Mouse (Mus musculus) intestine, embryonic 14.5 days (tissue): ENCODE results near the gene Mrps18c. TPM values are rescaled to one million over a fixed set of nuclear protein-coding genes. Genes with fewer than 3 reads are reported as not detected.

Source experiments
- ATAC-seq: fragments of 200-750 bp; cut with Nextera tagmentation; replicated peaks from 2 replicates; pipeline ENCODE4 v1.8.0; 2017; ENCODE audit warnings: low read depth, moderate number of reproducible peaks, moderate TSS enrichment, moderate library complexity; ENCODE audit not compliant: low FRiP score, low TSS enrichment
- DNase-seq: peaks from one replicate; pipeline ENCODE4 v3.0.0-alpha.2; 2018; ENCODE audit warnings: low spot score
- H3K27ac ChIP-seq: fragments of 300-500 bp; sonication (generic); 2 replicates; pipeline ENCODE4 v1.5.1; 2014; ENCODE audit warnings: low read depth, mild to moderate bottlenecking, control low read depth
- H3K27me3 ChIP-seq: fragments of 300-500 bp; sonication (generic); replicated peaks from 2 replicates; pipeline ENCODE4 v1.6.1; 2014; ENCODE audit warnings: low read length, control low read depth; ENCODE audit not compliant: control insufficient read depth, insufficient read depth
- H3K36me3 ChIP-seq: fragments of 300-500 bp; sonication (generic); 2 replicates; pipeline ENCODE4 v1.6.1; 2014; ENCODE audit warnings: low read length, control low read depth; ENCODE audit not compliant: control insufficient read depth, insufficient read depth
- H3K4me1 ChIP-seq: fragments of 300-500 bp; sonication (generic); replicated peaks from 2 replicates; pipeline ENCODE4 v1.6.1; 2014; ENCODE audit warnings: low read length, control low read depth, mixed read lengths; ENCODE audit not compliant: control insufficient read depth, insufficient read depth
- H3K4me2 ChIP-seq: fragments of 300-500 bp; sonication (generic); 2 replicates; pipeline ENCODE4 v1.6.1; 2014; ENCODE audit warnings: low read length
- H3K4me3 ChIP-seq: fragments of 300-500 bp; sonication (generic); 2 replicates; pipeline ENCODE4 v1.5.1; 2014; ENCODE audit warnings: low read depth, low read length, control low read depth, mixed read lengths
- H3K9ac ChIP-seq: fragments of 300-500 bp; sonication (generic); 2 replicates; pipeline ENCODE4 v1.6.1; 2014; ENCODE audit warnings: mild to moderate bottlenecking, low read length
- H3K9me3 ChIP-seq: fragments of 300-500 bp; sonication (generic); 2 replicates; pipeline ENCODE4 v1.6.1; 2016; ENCODE audit warnings: low read length, control low read depth; ENCODE audit not compliant: control insufficient read depth
- WGBS: fragments of 180-500 bp; shearing (Covaris S2); extraction: QIAGEN DNeasy Blood & Tissue Kit; methylation state at CpG from one replicate; pipeline ENCODE4 v1.1.7; 2014; 5-methylcytosine and 5-hydroxymethylcytosine counted together
- polyA plus RNA-seq: library from polyadenylated mRNA; unstranded; fragments of >200 nt; fragmentation: Nextera tagmentation; extraction: Ambion mirVana; gene quantifications from 2 replicates; pipeline ENCODE4 v1.2.1, GENCODE M21; 2014

Gene Mrps18c
- polyA plus RNA-seq, 1 experiment from 2014 or later = 179 TPM

GRCm38 (mm10) chr5:100853963-100854362 is 55.5 kb downstream of the Mrps18c start:
- Histone ChIP-seq H3K9ac (no peak overlapping the region), H3K9me3 (no peaks in the 10 kb centered on the region), H3K4me2 (no peak overlapping the region), H3K4me3 (no peak overlapping the region), H3K27me3 (no peaks in the 10 kb centered on the region), H3K36me3 (no peaks in the 10 kb centered on the region), H3K4me1 (no peaks in the 10 kb centered on the region), H3K27ac (no peak overlapping the region)
- whole genome bisulfite sequencing = 79% methylated on average over 4 of the region's 4 CpGs
- DNase-seq (no peak), ATAC-seq (no peak)

Other genes starting within 250 kb of the Mrps18c start
- 256 and 280 TPM in 2 replicates for gene Plac8, start 226.4 kb upstream of the Mrps18c start, polyA plus RNA-seq
- gene Coq2, start 123.5 kb upstream of the Mrps18c start, polyA plus RNA-seq = 78.7 and 82.5 TPM in 2 replicates
- gene Hpse, start 78.9 kb upstream of the Mrps18c start, polyA plus RNA-seq = 2.9 and 3.7 TPM in 2 replicates
- gene Helq, start within 50 bp of the Mrps18c start, polyA plus RNA-seq = 19.9 and 24.1 TPM in 2 replicates
- gene Abraxas1, start 22.3 kb downstream of the Mrps18c start, polyA plus RNA-seq = 27.9 and 31.0 TPM in 2 replicates
- 2.7 and 4.6 TPM in 2 replicates for gene Gpat3, start 47.1 kb downstream of the Mrps18c start, polyA plus RNA-seq